Mouse (Mus musculus) hindbrain, embryonic 12.5 days (tissue): Measurements from ENCODE around the gene Hoxd9. TPM values are rescaled to one million over a fixed set of nuclear protein-coding genes. Genes with fewer than 3 reads are reported as not detected.
A peak's percentile ranks its signal among the peaks of the same experiment; 100 is the strongest.

Experiments used
- ATAC-seq: fragments of 200-750 bp; cut with Nextera tagmentation; 2 replicates; pipeline ENCODE4 v1.8.0; 2017; ENCODE audit warnings: moderate TSS enrichment; ENCODE audit not compliant: low FRiP score
- H3K27ac ChIP-seq: fragments of 300-500 bp; sonication (generic); 2 replicates; pipeline ENCODE4 v1.5.1; 2016; ENCODE audit warnings: mild to moderate bottlenecking
- H3K27me3 ChIP-seq: fragments of 300-500 bp; sonication (generic); 2 replicates; pipeline ENCODE4 v1.6.1; 2016; ENCODE audit warnings: mild to moderate bottlenecking
- H3K36me3 ChIP-seq: fragments of 300-500 bp; sonication (generic); 2 replicates; pipeline ENCODE4 v1.6.1; 2016; ENCODE audit warnings: mild to moderate bottlenecking
- H3K4me1 ChIP-seq: fragments of 300-500 bp; sonication (generic); 2 replicates; pipeline ENCODE4 v1.6.1; 2016
- H3K4me2 ChIP-seq: fragments of 300-500 bp; sonication (generic); replicated peaks from 2 replicates; pipeline ENCODE4 v1.6.1; 2016; ENCODE audit warnings: mild to moderate bottlenecking
- H3K4me3 ChIP-seq: fragments of 300-500 bp; sonication (generic); 2 replicates; pipeline ENCODE4 v1.5.1; 2016; ENCODE audit warnings: mild to moderate bottlenecking
- H3K9ac ChIP-seq: fragments of 300-500 bp; sonication (generic); 2 replicates; pipeline ENCODE4 v1.6.1; 2016; ENCODE audit warnings: mild to moderate bottlenecking, moderate library complexity
- H3K9me3 ChIP-seq: fragments of 300-500 bp; sonication (generic); replicated peaks from 2 replicates; pipeline ENCODE4 v1.6.1; 2016; ENCODE audit warnings: mild to moderate bottlenecking
- WGBS: fragments of 180-500 bp; shearing (Covaris S2); methylation state at CpG from one replicate; pipeline ENCODE4 v1.1.7; 2016; 5-methylcytosine and 5-hydroxymethylcytosine counted together
- polyA plus RNA-seq: library from polyadenylated mRNA; unstranded; fragments of >200 nt; fragmentation: Nextera tagmentation; extraction: Ambion mirVana; gene quantifications from 2 replicates; pipeline ENCODE4 v1.2.1, GENCODE M21; 2016

Gene Hoxd9
- polyA plus RNA-seq, 1 experiment from 2014 or later: not detected

DNA sequence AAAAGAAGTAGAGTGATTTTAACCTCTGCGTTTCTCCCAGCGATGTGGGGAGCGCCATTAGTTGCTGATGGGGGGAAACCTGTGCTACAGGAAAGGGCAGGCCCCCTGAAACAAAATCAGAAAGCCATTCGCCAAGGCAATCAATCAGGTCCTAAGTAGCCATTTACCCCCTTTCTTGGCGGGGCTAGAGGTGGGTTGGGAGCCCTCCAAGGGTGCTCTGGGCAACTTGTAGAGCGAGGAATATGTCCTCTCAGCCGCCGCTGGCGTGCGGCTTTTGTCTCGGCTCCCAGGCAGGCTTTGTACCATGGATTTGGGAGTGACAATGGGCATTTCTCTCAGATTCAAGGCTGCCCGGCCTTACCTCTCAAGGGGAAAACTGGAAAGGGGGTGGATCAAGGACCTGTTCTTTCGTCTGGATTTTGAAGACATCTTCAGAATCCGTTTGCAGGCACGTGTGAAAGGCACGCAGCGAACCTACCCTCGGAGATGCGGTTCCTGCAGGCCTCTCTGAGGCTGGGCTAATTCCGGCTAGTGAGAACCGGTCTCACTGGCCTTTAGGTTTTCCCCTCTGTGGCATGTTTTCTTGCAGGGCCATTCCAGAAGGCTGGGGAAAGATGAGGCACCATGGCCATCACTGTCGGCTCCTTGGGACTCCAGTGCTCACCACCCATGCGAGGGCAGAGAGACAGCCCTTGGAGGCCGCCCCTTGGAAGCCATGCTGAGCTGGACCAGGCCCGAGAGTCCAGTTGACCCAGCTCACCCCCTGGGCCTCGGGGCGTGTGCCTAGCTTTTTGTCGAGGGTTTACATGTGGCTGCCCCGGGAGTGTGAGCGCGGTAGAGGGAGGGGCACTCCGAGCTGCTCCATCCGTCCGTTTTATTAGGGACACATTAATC lies 838 bp upstream of the Hoxd9 start:
- peaks cover 99% of the 10 kb centered on the region for H3K27me3 ChIP-seq
- WGBS: under 1% methylated on average over 34 of the region's 34 CpGs
- H3K4me3 ChIP-seq: no peak overlapping the region
- H3K9me3 ChIP-seq: no peaks in the 10 kb centered on the region
- ATAC-seq: no peak
- no peak overlapping the region for H3K27ac ChIP-seq
- H3K4me1 ChIP-seq: peaks cover 10% of the 10 kb centered on the region
- H3K36me3 ChIP-seq: no peaks in the 10 kb centered on the region
- H3K9ac ChIP-seq: no peak overlapping the region
- no peak overlapping the region for H3K4me2 ChIP-seq

DNA sequence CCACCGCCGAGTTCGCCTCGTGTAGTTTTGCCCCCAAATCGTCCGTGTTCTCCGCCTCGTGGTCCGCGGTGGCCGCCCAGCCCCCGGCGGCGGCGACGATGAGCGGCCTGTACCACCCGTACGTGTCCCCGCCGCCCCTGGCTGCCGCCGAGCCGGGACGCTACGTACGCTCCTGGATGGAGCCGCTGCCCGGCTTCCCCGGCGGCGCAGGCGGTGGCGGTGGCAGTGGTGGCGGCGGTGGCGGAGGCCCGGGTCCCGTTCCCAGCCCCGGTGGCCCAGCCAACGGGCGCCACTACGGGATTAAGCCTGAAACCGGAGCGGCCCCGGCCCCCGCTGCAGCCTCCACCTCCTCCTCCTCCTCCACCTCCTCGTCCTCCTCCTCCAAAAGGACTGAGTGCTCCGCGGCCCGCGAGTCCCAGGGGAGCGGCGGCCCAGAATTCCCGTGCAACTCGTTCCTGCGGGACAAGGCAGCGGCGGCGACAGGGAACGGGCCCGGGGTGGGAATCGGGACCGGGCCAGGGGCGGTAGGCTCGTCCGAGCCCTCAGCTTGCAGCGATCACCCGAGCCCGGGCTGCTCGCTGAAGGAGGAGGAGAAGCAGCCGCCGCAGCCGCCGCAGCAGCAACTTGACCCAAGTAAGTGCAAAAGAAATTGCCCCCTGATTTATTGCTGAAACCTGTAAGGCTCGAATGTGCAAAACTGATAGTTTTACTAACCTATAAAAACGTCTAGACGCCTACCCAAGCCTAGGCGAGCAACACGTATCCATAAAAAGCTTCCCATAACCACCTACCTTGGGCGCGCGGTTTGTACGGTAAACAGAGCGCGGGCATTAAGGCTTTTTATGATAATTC lies 900 bp downstream of the Hoxd9 start:
- ATAC-seq: 0 out of 2 replicates have a peak, but pooled peaks have one; percentile 26
- no peaks in the 10 kb centered on the region for H3K36me3 ChIP-seq
- H3K27me3 ChIP-seq: peaks cover 96% of the 10 kb centered on the region
- H3K4me2 ChIP-seq: peak overlapping the region; percentile 48
- peaks cover 10% of the 10 kb centered on the region for H3K4me1 ChIP-seq
- no peak overlapping the region for H3K9ac ChIP-seq
- H3K27ac ChIP-seq: no peak overlapping the region
- peak overlapping the region; percentile 24 for H3K4me3 ChIP-seq
- WGBS: under 1% methylated on average over 85 of the region's 86 CpGs
- H3K9me3 ChIP-seq: no peaks in the 10 kb centered on the region

DNA sequence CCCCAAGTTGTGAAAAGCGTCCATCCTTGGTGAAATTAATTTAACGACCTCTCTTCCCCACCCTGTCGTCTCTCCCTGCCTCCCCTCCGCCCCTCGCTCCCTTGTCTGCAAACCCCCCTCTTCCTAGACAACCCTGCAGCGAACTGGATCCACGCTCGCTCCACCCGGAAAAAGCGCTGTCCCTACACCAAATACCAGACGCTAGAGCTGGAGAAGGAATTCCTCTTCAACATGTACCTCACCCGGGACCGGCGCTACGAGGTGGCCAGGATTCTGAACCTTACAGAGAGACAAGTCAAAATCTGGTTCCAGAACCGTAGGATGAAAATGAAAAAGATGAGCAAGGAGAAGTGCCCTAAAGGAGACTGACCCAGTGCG lies 1.5 kb downstream of the Hoxd9 start:
- no peak overlapping the region for H3K4me2 ChIP-seq
- H3K27me3 ChIP-seq: peaks cover 96% of the 10 kb centered on the region
- H3K27ac ChIP-seq: no peak overlapping the region
- H3K9ac ChIP-seq: no peak overlapping the region
- H3K9me3 ChIP-seq: no peaks in the 10 kb centered on the region
- ATAC-seq: no peak
- H3K36me3 ChIP-seq: no peaks in the 10 kb centered on the region
- peaks cover 10% of the 10 kb centered on the region for H3K4me1 ChIP-seq
- no peak overlapping the region for H3K4me3 ChIP-seq
- 1% methylated on average over 17 of the region's 17 CpGs for WGBS

DNA sequence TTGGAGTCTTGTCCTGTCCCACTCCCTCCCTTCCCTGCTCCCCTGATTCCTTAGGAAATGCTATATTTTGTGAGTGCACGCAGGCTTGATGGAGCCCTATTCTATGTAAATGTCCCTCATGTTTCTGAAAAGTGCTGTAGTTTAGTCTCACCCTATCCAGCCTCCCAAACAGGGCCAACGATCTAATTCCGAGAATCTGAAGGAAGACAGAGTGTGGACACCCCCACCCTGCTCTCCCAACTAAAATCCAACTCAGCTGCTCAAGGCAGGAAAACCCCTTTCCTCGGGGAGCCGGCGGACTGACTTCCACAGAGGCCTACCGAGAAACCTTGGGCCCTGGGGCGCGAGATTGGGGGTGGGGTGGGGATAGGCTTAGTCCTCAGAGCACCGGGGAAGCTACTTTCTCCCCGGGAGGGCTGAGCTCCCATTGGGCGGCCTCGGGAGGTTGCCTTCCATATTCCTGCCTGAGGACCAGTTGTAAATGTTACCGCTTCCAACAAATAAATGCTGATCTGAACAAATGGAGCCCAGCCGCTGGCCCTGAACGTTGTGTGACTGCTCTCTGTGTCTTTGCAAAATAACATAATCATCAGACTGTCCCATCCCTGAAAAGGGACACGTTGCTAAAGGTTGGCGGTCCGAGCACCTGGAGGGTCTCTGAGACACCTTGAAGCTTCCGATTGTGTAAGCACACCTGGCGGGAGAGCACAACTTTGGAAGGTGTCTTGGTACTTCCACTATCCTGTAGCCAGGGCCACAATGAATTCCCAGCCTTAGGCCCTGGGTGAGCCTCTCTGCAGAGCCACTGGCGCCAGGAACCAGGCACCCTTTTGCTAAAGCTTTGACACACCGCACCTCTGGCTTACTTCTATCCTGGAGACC lies 2.4 kb downstream of the Hoxd9 start:
- H3K27me3 ChIP-seq: peaks cover 96% of the 10 kb centered on the region
- H3K4me2 ChIP-seq: no peak overlapping the region
- no peak overlapping the region for H3K27ac ChIP-seq
- H3K4me3 ChIP-seq: no peak overlapping the region
- no peak overlapping the region for H3K9ac ChIP-seq
- H3K9me3 ChIP-seq: no peaks in the 10 kb centered on the region
- H3K36me3 ChIP-seq: no peaks in the 10 kb centered on the region
- H3K4me1 ChIP-seq: peaks cover 14% of the 10 kb centered on the region
- 1% methylated on average over 23 of the region's 23 CpGs for WGBS
- ATAC-seq: no peak

DNA sequence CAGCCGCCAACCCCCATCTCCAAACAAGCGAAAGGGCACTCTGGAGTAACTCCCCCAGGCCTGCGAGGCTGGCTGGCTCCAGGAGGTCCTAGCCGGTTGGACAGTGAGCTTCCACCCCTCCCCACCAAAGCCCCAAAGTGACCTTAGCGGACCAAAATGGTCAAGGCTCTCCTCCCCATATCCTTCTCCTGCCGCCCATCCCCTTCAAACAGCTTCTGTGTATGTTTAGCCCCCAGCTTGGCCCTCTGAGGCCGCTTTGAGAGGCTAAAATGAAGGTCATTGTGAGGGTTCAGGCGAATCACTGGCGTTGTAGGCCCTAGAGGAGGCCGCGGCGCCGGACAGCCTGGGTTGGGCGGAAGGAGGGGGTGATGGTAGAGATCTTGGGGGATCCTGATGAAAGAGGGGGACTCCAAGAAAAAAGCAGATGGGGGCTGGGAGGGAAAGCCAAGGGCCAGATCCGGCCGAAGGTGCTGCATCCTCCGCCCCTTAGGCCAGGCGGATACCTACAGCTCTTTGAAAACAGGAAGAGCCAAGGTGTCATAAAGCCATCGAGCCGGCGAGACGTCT lies 3.1 kb downstream of the Hoxd9 start:
- no peak overlapping the region for H3K4me2 ChIP-seq
- peaks cover 20% of the 10 kb centered on the region for H3K4me1 ChIP-seq
- no peak overlapping the region for H3K9ac ChIP-seq

DNA sequence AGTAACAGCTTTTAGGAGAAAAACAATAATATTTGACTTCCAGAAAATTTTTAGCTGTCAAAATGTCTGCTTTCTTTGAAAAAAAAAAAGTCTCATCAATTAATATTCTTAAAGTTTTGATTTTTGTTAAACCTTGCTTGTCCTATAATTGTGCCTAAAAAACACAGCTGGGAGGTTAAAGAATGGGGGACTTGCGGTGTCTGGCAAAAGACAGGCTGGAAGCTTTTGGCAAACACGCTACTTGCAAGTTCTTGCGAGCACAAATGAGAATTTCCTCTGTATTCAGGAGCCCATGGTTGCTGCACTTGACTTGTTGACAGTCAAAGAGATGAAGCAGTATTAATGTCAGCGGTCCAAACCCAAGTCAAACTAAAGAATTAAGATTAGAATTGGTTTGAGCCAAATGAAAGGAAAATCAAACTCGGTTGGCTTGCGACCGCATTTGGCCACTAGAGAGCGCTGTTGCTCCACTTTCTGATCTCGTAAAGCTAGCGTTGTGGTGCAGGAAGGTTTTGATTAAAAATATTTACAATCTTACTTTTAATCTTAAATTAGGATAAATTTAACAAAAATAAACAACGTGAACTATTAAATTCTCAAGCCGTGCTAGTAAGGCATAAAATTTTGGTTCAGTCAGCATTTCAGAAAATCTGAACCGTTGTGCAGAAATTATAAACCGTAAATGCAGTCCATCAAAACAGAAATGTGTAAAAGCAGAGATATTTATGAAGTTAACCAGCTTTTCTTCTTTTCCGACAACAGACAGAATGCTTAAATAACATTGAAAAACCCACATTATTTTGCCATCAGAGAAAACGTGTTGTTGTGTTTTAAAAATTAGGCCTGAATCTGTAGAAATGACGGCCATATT lies 4.7 kb downstream of the Hoxd9 start:
- no peak for ATAC-seq
- H3K9ac ChIP-seq: no peak overlapping the region
- peaks cover 21% of the 10 kb centered on the region for H3K4me1 ChIP-seq
- peaks cover 89% of the 10 kb centered on the region for H3K27me3 ChIP-seq
- H3K4me2 ChIP-seq: no peak overlapping the region
- 11% methylated on average over 17 of the region's 17 CpGs for WGBS
- H3K9me3 ChIP-seq: no peaks in the 10 kb centered on the region
- H3K36me3 ChIP-seq: no peaks in the 10 kb centered on the region
- H3K27ac ChIP-seq: no peak overlapping the region
- H3K4me3 ChIP-seq: no peak overlapping the region

More for the DNA sequence above, 3.1 kb downstream of the Hoxd9 start:
- Histone ChIP-seq H3K36me3 (no peaks in the 10 kb centered on the region), H3K27ac (no peak overlapping the region), H3K9me3 (no peaks in the 10 kb centered on the region), H3K4me3 (no peak overlapping the region), H3K27me3 (peaks cover 92% of the 10 kb centered on the region)
- WGBS: under 1% methylated on average over 22 of the region's 22 CpGs
- ATAC-seq: no peak

DNA sequence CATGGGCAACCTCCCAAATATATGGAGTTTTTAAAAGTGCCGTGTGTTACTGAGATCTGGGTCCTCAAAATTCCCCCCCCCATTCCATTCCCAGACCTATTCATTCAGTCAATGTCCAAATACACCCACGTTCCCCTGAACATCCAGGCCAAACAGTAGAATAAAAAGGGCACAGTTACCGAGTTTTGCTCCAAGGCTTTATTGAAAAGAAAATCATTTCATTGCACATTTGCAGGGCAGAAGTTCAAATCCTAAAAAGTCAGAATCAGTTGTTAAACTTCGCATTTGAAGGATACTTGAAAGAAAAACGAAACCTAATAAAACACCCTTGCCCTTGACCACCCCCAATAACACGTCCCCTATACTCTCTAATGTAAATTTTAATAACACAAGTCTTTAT lies 5.3 kb downstream of the Hoxd9 start:
- Histone ChIP-seq H3K9me3 (no peaks in the 10 kb centered on the region), H3K9ac (no peak overlapping the region), H3K27me3 (peaks cover 89% of the 10 kb centered on the region), H3K36me3 (no peaks in the 10 kb centered on the region), H3K4me3 (no peak overlapping the region), H3K4me2 (no peak overlapping the region), H3K4me1 (peaks cover 18% of the 10 kb centered on the region), H3K27ac (no peak overlapping the region)
- ATAC-seq: no peak
- WGBS: 14% methylated on average over 6 of the region's 6 CpGs

DNA sequence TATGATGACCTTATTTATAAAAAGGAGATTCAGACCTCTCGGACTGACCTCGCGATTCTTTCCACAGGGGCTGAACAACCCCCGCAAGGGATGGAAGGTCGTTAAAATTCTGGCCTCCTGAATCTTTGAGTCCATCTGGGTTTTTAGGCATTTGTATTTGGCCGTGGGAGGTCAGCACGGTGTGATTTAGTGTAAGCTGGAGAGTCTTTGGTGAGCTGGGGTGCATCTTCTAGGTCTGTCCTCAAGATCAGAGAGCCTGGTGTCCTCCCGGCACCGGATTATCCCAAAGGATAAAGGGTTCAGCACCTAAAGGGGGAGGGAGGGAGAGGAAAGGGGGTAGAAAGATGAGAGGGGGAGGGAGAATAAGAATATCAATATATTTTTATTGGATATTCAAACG lies 5.8 kb downstream of the Hoxd9 start:
- Histone ChIP-seq H3K4me1 (peaks cover 13% of the 10 kb centered on the region), H3K27me3 (peaks cover 89% of the 10 kb centered on the region), H3K27ac (no peak overlapping the region)

DNA sequence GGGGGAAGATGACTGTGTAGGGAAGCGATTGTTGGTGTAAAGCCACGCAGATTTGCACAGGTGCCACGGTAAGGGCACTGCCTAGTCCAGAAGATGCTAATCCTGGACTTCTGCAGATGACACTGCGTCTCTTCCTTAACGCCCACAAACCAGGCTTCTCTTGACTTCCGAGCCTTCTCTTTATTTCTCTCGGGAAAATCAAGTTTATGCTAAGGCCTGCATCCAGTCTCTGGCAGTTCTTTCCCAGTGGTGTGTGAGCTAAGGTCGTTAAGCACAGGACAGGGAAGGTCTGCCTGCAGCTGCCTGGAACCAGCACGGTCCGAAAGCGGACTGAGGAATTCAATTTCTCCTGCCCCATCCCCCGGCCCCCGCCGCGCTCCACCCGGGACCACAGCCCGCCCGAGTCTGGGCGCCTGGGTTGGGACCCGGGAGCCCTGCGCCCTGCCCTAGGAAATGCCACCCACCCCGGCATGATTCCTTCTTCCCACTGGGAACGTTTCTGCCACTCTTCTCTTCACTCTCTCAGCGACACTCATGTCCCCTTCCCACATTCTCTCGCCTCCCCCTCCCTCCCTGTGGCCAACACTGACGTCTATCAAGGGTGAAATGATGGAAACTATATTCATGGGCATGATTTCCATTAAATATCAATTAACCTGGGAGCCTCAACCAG lies 6.3 kb downstream of the Hoxd9 start:
- no peaks in the 10 kb centered on the region for H3K9me3 ChIP-seq
- peaks cover 89% of the 10 kb centered on the region for H3K27me3 ChIP-seq
- H3K9ac ChIP-seq: no peak overlapping the region
- WGBS: under 1% methylated on average over 26 of the region's 26 CpGs
- H3K4me1 ChIP-seq: peaks cover 11% of the 10 kb centered on the region
- H3K36me3 ChIP-seq: no peaks in the 10 kb centered on the region
- H3K4me2 ChIP-seq: no peak overlapping the region
- no peak overlapping the region for H3K4me3 ChIP-seq
- no peak for ATAC-seq
- H3K27ac ChIP-seq: no peak overlapping the region

More for the DNA sequence above, 5.8 kb downstream of the Hoxd9 start:
- Histone ChIP-seq H3K4me2 (no peak overlapping the region), H3K36me3 (no peaks in the 10 kb centered on the region), H3K4me3 (no peak overlapping the region), H3K9ac (no peak overlapping the region), H3K9me3 (no peaks in the 10 kb centered on the region)
- ATAC-seq: no peak
- WGBS: 4% methylated on average over 10 of the region's 10 CpGs

DNA sequence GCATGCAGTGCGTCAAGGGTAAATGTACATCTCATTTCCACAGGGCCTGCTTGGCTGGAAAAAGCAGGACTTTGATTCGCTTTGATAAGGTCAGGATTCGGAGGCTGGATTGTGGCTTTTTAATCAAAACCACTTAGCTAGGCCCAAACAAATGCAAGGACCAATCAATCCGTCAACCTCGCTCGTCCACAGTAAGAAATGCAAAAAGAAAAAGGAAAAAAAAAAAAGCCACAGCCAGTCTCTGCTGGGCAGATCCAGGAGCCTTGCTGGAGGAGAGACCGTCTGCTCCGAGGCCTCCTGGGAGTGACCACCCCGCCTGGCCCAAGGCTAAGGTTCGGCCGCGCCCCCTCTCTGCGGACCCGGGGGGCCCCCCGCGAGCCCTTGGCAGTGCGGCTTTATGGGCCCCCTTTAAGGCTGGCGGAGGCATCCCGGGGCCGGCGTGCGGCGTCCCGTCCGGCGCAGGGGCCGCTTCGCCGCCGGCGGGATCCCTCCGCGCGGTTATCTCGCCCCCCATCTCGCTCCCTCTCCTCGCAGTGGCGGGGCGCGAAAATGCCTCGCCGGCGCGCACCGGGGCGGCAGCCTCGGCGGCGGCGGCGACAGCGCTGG lies 7.0 kb downstream of the Hoxd9 start, which contains the start of gene Hoxd8:
Hoxd8 (plus strand) TSS at position 223 of the 606 bp plus-strand sequence.
- H3K9ac ChIP-seq: peak within 1 kb of the TSS; percentile 49; the same call in 1 of the 2 replicates
- H3K4me1 ChIP-seq: peaks cover 11% of the 10 kb centered on the region
- H3K36me3 ChIP-seq: no peaks in the 10 kb centered on the region
- WGBS: under 1% methylated on average over 35 of the region's 52 CpGs
- no peak; the same call in 1 of the 2 replicates for ATAC-seq
- H3K27ac ChIP-seq: no peak within 1 kb of the TSS
- no peaks in the 10 kb centered on the region for H3K9me3 ChIP-seq
- H3K27me3 ChIP-seq: peaks cover 89% of the 10 kb centered on the region
- peak within 1 kb of the TSS; percentile 60 for H3K4me2 ChIP-seq
- H3K4me3 ChIP-seq: peak within 1 kb of the TSS; percentile 36
